Mouse (Mus musculus) brain, embryonic 14.5 days (tissue): ENCODE data around the gene Tbc1d8b.

Source experiments
- CTCF ChIP-seq: fragments of 200-500 bp; IDR thresholded peaks from 2 replicates; pipeline ENCODE4 v1.5.1; 2012; ENCODE audit warnings: inconsistent platforms, mild to moderate bottlenecking, moderate library complexity, borderline replicate concordance; ENCODE audit not compliant: insufficient read depth, insufficient read length; ENCODE audit errors: extremely low read depth
- POLR2A ChIP-seq: fragments of 200-500 bp; IDR thresholded peaks from 2 replicates; pipeline ENCODE4 v1.6.1; 2012; ENCODE audit warnings: mild to moderate bottlenecking, inconsistent platforms, borderline replicate concordance; ENCODE audit not compliant: poor library complexity, insufficient read depth, insufficient read length, severe bottlenecking; ENCODE audit errors: extremely low read depth

DNA sequence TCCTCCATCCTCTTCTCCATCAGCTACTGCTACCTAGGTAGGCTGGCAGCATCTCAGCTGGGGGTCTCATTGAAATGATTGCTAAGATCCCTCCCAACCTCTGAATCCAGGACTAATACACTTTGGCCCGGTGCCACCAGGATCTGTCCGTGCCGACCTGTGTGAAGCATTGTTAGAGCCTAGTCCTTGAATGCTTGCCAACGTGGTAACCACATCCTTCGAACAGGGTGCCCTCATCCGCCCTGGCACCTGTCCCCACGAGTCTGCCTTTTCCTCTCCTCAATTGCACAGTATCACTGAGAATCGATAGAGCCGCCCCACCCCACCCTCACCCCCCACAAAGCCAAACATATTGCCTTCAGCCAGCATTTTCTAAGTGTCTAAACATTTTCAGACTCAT lies 113.1 kb downstream of the Tbc1d8b start:
- no peak for TF ChIP-seq CTCF
- no peak for TF ChIP-seq POLR2A
